Mouse (Mus musculus) brain, embryonic 14.5 days (tissue): ENCODE data around the gene Cxcr5.

ENCODE experiments used
- CTCF ChIP-seq: fragments of 200-500 bp; IDR thresholded peaks from 2 replicates; pipeline ENCODE4 v1.5.1; 2012; ENCODE audit warnings: inconsistent platforms, mild to moderate bottlenecking, moderate library complexity, borderline replicate concordance; ENCODE audit not compliant: insufficient read depth, insufficient read length; ENCODE audit errors: extremely low read depth
- POLR2A ChIP-seq: fragments of 200-500 bp; IDR thresholded peaks from 2 replicates; pipeline ENCODE4 v1.6.1; 2012; ENCODE audit warnings: mild to moderate bottlenecking, inconsistent platforms, borderline replicate concordance; ENCODE audit not compliant: poor library complexity, insufficient read depth, insufficient read length, severe bottlenecking; ENCODE audit errors: extremely low read depth

DNA sequence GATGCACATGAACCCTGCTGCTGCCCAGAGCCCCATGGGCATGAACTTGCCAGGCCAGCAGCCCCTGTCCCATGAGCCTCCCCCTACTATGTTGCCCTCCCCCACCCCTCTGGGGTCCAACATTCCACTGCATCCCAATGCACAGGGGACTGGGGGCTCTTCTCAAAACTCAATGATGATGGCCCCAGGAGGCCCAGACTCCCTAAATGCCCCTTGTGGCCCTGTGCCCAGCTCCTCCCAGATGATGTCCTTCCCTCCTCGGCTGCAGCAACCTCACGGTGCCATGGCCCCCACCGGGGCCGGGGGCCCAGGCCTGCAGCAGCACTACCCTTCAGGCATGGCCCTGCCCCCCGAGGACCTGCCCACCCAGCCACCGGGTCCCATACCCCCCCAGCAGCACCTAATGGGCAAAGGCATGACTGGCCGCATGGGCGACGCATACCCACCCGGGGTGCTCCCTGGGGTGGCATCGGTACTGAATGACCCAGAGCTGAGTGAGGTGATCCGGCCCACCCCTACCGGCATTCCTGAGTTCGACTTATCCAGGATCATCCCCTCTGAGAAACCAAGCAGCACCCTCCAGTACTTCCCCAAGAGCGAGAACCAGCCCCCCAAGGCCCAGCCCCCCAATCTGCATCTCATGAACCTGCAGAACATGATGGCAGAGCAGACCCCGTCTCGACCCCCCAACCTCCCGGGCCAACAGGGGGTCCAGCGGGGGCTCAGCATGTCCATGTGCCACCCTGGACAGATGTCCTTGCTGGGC lies 52.8 kb downstream of the Cxcr5 start:
- TF ChIP-seq CTCF (no peak), POLR2A (no peak)
